Mouse (Mus musculus): ENCODE measurements at regions not wholly inside any gene's neighbourhood (a gene's known extent, or its start where the extent isn't known, plus 50 kb on each side); places are given as distances from the start of the nearest gene placed in this dataset.

GRCm38 (mm10) chr1:18849038-18849437, 253.8 kb upstream of the Tfap2d start:
- 0 out of 2 replicates have a peak, but pooled peaks have one; percentile 34 for ATAC-seq (ENCODE audit: insufficient number of reproducible peaks, low FRiP score, low TSS enrichment, low read depth)
- 52% methylated on average over 2 of the region's 2 CpGs for WGBS

GRCm38 (mm10) chr1:18857457-18857856, 245.4 kb upstream of the Tfap2d start:
- ATAC-seq (ENCODE audit: insufficient number of reproducible peaks, low FRiP score, low TSS enrichment, low read depth) = no peak
- Histone ChIP-seq H3K9ac (no peak overlapping the region), H3K4me2 (replicated peaks) (no peak overlapping the region), H3K36me3 (no peaks in the 10 kb centered on the region), H3K9me3 (replicated peaks) (no peaks in the 10 kb centered on the region), H3K4me1 (no peaks in the 10 kb centered on the region), H3K27ac (replicated peaks) (no peak overlapping the region), H3K4me3 (replicated peaks) (no peak overlapping the region), H3K27me3 (no peaks in the 10 kb centered on the region)
- 71% methylated on average over 3 of the region's 3 CpGs for WGBS

More at GRCm38 (mm10) chr1:18849038-18849437, 253.8 kb upstream of the Tfap2d start:
- Histone ChIP-seq H3K27me3 (no peaks in the 10 kb centered on the region), H3K9ac (no peak overlapping the region), H3K4me3 (replicated peaks) (no peak overlapping the region), H3K9me3 (replicated peaks) (no peaks in the 10 kb centered on the region), H3K36me3 (no peaks in the 10 kb centered on the region), H3K27ac (replicated peaks) (no peak overlapping the region), H3K4me2 (replicated peaks) (no peak overlapping the region), H3K4me1 (no peaks in the 10 kb centered on the region)

- 81% methylated on average over 1 of the region's 1 CpGs for WGBS
- no peaks in the 10 kb centered on the region for H3K27me3 ChIP-seq
- H3K4me3 ChIP-seq (replicated peaks) = no peak overlapping the region
- no peak overlapping the region for H3K27ac ChIP-seq (replicated peaks)
- H3K4me1 ChIP-seq = no peaks in the 10 kb centered on the region
- no peak overlapping the region for H3K9ac ChIP-seq
- ATAC-seq (ENCODE audit: insufficient number of reproducible peaks, low FRiP score, low TSS enrichment, low read depth) = no peak
- H3K36me3 ChIP-seq = no peaks in the 10 kb centered on the region
- H3K4me2 ChIP-seq (replicated peaks) = no peak overlapping the region
- no peaks in the 10 kb centered on the region for H3K9me3 ChIP-seq (replicated peaks)
Measured at GRCm38 (mm10) chr1:18903266-18903665, 199.6 kb upstream of the Tfap2d start.

- 46% methylated on average over 4 of the region's 4 CpGs for WGBS
Measured at GRCm38 (mm10) chr1:18903696-18904095, 199.1 kb upstream of the Tfap2d start.

GRCm38 (mm10) chr1:18911578-18911977, 191.2 kb upstream of the Tfap2d start:
- H3K27me3 ChIP-seq = no peaks in the 10 kb centered on the region
- no peak overlapping the region for H3K27ac ChIP-seq (replicated peaks)
- H3K36me3 ChIP-seq = no peaks in the 10 kb centered on the region
- no peaks in the 10 kb centered on the region for H3K9me3 ChIP-seq (replicated peaks)
- H3K9ac ChIP-seq = no peak overlapping the region
- ATAC-seq (ENCODE audit: insufficient number of reproducible peaks, low FRiP score, low TSS enrichment, low read depth) = no peak
- 43% methylated on average over 4 of the region's 4 CpGs for WGBS
- H3K4me1 ChIP-seq = no peaks in the 10 kb centered on the region
- no peak overlapping the region for H3K4me2 ChIP-seq (replicated peaks)
- H3K4me3 ChIP-seq (replicated peaks) = no peak overlapping the region

More at GRCm38 (mm10) chr1:18903696-18904095, 199.1 kb upstream of the Tfap2d start:
- Histone ChIP-seq H3K4me2 (replicated peaks) (no peak overlapping the region), H3K4me3 (replicated peaks) (no peak overlapping the region), H3K27me3 (no peaks in the 10 kb centered on the region), H3K9ac (no peak overlapping the region), H3K4me1 (no peaks in the 10 kb centered on the region), H3K27ac (replicated peaks) (no peak overlapping the region), H3K36me3 (no peaks in the 10 kb centered on the region), H3K9me3 (replicated peaks) (no peaks in the 10 kb centered on the region)
- ATAC-seq (ENCODE audit: insufficient number of reproducible peaks, low FRiP score, low TSS enrichment, low read depth) = no peak

GRCm38 (mm10) chr1:18956276-18956675, 146.5 kb upstream of the Tfap2d start:
- Histone ChIP-seq H3K9ac (no peak overlapping the region), H3K36me3 (no peaks in the 10 kb centered on the region), H3K4me2 (replicated peaks) (no peak overlapping the region), H3K9me3 (replicated peaks) (no peaks in the 10 kb centered on the region), H3K27ac (replicated peaks) (no peak overlapping the region), H3K27me3 (no peaks in the 10 kb centered on the region), H3K4me3 (replicated peaks) (no peak overlapping the region), H3K4me1 (peaks cover 5% of the 10 kb centered on the region; the same call in 1 of the 2 replicates)
- ATAC-seq (ENCODE audit: insufficient number of reproducible peaks, low FRiP score, low TSS enrichment, low read depth) = no peak
- WGBS = 67% methylated on average over 1 of the region's 1 CpGs

GRCm38 (mm10) chr1:18956975-18957374, 145.8 kb upstream of the Tfap2d start:
- H3K36me3 ChIP-seq = no peaks in the 10 kb centered on the region
- no peak overlapping the region for H3K4me2 ChIP-seq (replicated peaks)
- peaks cover 5% of the 10 kb centered on the region; the same call in 1 of the 2 replicates for H3K4me1 ChIP-seq
- no peak overlapping the region for H3K27ac ChIP-seq (replicated peaks)
- ATAC-seq (ENCODE audit: insufficient number of reproducible peaks, low FRiP score, low TSS enrichment, low read depth) = no peak
- no peaks in the 10 kb centered on the region for H3K27me3 ChIP-seq
- H3K9me3 ChIP-seq (replicated peaks) = no peaks in the 10 kb centered on the region
- no peak overlapping the region for H3K4me3 ChIP-seq (replicated peaks)
- no peak overlapping the region for H3K9ac ChIP-seq
- 25% methylated on average over 6 of the region's 6 CpGs for WGBS

- Histone ChIP-seq H3K4me2 (replicated peaks) (no peak overlapping the region), H3K27ac (replicated peaks) (no peak overlapping the region), H3K9ac (no peak overlapping the region), H3K27me3 (no peaks in the 10 kb centered on the region), H3K36me3 (no peaks in the 10 kb centered on the region), H3K4me1 (peaks cover 5% of the 10 kb centered on the region; the same call in 1 of the 2 replicates), H3K9me3 (replicated peaks) (no peaks in the 10 kb centered on the region), H3K4me3 (replicated peaks) (no peak overlapping the region)
- no peak for ATAC-seq (ENCODE audit: insufficient number of reproducible peaks, low FRiP score, low TSS enrichment, low read depth)
- WGBS = 34% methylated on average over 9 of the region's 9 CpGs
Measured at GRCm38 (mm10) chr1:18961464-18961863, 141.4 kb upstream of the Tfap2d start.

GRCm38 (mm10) chr1:18961889-18962288, 140.9 kb upstream of the Tfap2d start:
- Histone ChIP-seq H3K4me1 (peaks cover 2% of the 10 kb centered on the region; the same call in 1 of the 2 replicates), H3K27ac (replicated peaks) (no peak overlapping the region), H3K36me3 (no peaks in the 10 kb centered on the region), H3K9me3 (replicated peaks) (no peaks in the 10 kb centered on the region), H3K4me3 (replicated peaks) (no peak overlapping the region), H3K27me3 (no peaks in the 10 kb centered on the region), H3K4me2 (replicated peaks) (no peak overlapping the region), H3K9ac (no peak overlapping the region)
- 58% methylated on average over 3 of the region's 3 CpGs for WGBS
- no peak for ATAC-seq (ENCODE audit: insufficient number of reproducible peaks, low FRiP score, low TSS enrichment, low read depth)

GRCm38 (mm10) chr1:18968935-18969334, 133.9 kb upstream of the Tfap2d start:
- no peak for ATAC-seq (ENCODE audit: insufficient number of reproducible peaks, low FRiP score, low TSS enrichment, low read depth)
- Histone ChIP-seq H3K4me2 (replicated peaks) (no peak overlapping the region), H3K36me3 (no peaks in the 10 kb centered on the region), H3K9me3 (replicated peaks) (no peaks in the 10 kb centered on the region), H3K4me1 (no peaks in the 10 kb centered on the region), H3K27me3 (no peaks in the 10 kb centered on the region), H3K4me3 (replicated peaks) (no peak overlapping the region), H3K9ac (no peak overlapping the region), H3K27ac (replicated peaks) (no peak overlapping the region)
- 79% methylated on average over 2 of the region's 2 CpGs for WGBS

GRCm38 (mm10) chr1:18970173-18970572, 132.6 kb upstream of the Tfap2d start:
- Histone ChIP-seq H3K27ac (replicated peaks) (no peak overlapping the region), H3K9ac (no peak overlapping the region), H3K4me3 (replicated peaks) (no peak overlapping the region), H3K9me3 (replicated peaks) (no peaks in the 10 kb centered on the region), H3K4me1 (no peaks in the 10 kb centered on the region), H3K36me3 (no peaks in the 10 kb centered on the region), H3K4me2 (replicated peaks) (no peak overlapping the region), H3K27me3 (no peaks in the 10 kb centered on the region)
- no peak for ATAC-seq (ENCODE audit: insufficient number of reproducible peaks, low FRiP score, low TSS enrichment, low read depth)

GRCm38 (mm10) chr1:18973826-18974620, 128.8 kb upstream of the Tfap2d start:
- no peak overlapping the region for H3K9ac ChIP-seq
- H3K9me3 ChIP-seq (replicated peaks) = no peaks in the 10 kb centered on the region
- H3K36me3 ChIP-seq = no peaks in the 10 kb centered on the region
- no peaks in the 10 kb centered on the region for H3K27me3 ChIP-seq
- ATAC-seq (ENCODE audit: insufficient number of reproducible peaks, low FRiP score, low TSS enrichment, low read depth) = no peak
- H3K27ac ChIP-seq (replicated peaks) = no peak overlapping the region
- no peak overlapping the region for H3K4me3 ChIP-seq (replicated peaks)
- no peaks in the 10 kb centered on the region for H3K4me1 ChIP-seq
- WGBS = 66% methylated on average over 6 of the region's 6 CpGs
- no peak overlapping the region for H3K4me2 ChIP-seq (replicated peaks)

Data from embryonic facial prominence, embryonic 15.5 days (tissue).